Mouse (Mus musculus) E14TG2a.4 (cell line): ENCODE results near the gene Col23a1.

ENCODE experiments used
- CTCF ChIP-seq: conservative IDR thresholded peaks from 2 replicates; pipeline ENCODE4 v1.5.1; 2014; ENCODE audit warnings: low read length
- NANOG ChIP-seq: IDR thresholded peaks from 2 replicates; pipeline ENCODE4 v1.6.1; 2014; ENCODE audit warnings: borderline replicate concordance, low read length, mixed read lengths
- POU5F1 ChIP-seq: IDR thresholded peaks from 2 replicates; pipeline ENCODE4 v1.6.1; 2014; ENCODE audit warnings: low read length, borderline replicate concordance

DNA sequence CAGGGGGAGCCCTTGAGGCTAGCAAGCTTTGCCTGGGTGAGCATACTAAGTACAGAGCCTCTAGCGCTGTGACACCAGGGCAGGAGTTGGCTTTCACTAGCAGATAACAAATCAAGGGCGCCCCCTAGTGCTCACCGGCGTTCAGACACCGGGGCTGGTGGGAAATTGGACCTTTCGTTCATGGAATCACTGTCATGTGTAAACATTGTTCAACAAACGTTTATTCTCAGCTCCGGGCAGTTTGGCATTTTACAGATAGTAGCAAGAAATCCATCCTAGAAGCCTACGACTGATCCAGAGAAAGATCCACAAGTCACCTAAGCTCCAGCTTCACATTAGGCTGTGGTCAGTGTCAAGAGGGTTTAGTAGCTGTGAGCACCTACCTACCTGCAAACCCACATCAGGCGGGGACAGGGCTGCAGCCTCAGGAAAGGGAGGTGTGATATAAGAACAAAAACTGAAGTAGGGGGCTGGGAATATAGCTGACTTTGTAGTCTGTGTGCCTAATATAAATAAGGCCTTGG is 250.1 kb downstream of the Col23a1 start:
- TF ChIP-seq CTCF, result peak; percentile 88
- TF ChIP-seq POU5F1, result no peak
- no peak for TF ChIP-seq NANOG
